Comparison of ENCODE assay signal across 22 mouse cellular contexts in the genomic region with DNA sequence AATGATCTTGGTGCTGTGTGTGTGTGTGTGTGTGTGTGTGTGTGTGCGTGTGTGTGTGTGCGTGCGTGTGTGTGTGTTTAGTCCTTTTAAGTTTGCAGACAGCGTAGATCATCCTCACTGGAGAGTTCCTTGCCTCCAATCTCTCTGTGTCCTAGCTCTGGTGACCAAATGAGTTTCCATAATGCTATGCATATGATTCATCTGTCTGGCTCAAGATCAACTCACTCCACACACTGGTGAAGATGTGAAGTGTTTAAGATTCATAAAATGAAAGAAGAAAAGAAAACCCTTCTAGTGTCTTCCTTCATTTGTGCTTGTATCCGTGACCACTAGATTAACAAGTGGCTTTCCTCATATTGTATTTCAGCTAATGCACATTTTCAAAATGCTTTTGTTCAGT.
"Had no signal": no experiment of that assay in that cellular context is flagged by ENCODE, and none has a peak within 500 bp of the region (broad histone marks: within the 10 kb centered on the region; RNA-seq: fewer than 3 reads in every experiment).

No protein-coding gene starts in this region.

- ATAC-seq: hindbrain, embryonic 16.5 days; inflammation-experienced regulatory T-cells, adult 6 months; intestine, embryonic 15.5 days; intestine, postnatal 0 days; liver, embryonic 12.5 days had no signal

- H3K36me3 ChIP-seq: heart, embryonic 10.5 days; heart, embryonic 12.5 days; hindbrain, embryonic 10.5 days; hindbrain, embryonic 12.5 days; intestine, embryonic 15.5 days; limb, embryonic 13.5 days; limb, embryonic 15.5 days; liver, embryonic 12.5 days had no signal

- DNase-seq: gastrocnemius, postnatal 14 days; gastrocnemius, postnatal 36 days; heart, adult 18-20 months; heart, postnatal 10 days; heart, postnatal 4 days; kidney, adult 18-20 months; kidney, postnatal 14 days; layer of hippocampus, adult 9-11 months; layer of hippocampus, postnatal 36 days had no signal

- H3K27me3 ChIP-seq: heart, embryonic 12.5 days; hindbrain, embryonic 12.5 days; intestine, embryonic 15.5 days; limb, embryonic 13.5 days; limb, embryonic 15.5 days; liver, embryonic 12.5 days had no signal

- H3K4me1 ChIP-seq: heart, embryonic 10.5 days; heart, embryonic 12.5 days; hindbrain, embryonic 10.5 days; hindbrain, embryonic 12.5 days; intestine, embryonic 15.5 days; limb, embryonic 13.5 days; limb, embryonic 15.5 days; liver, embryonic 12.5 days had no signal

- H3K9me3 ChIP-seq: heart, embryonic 10.5 days; heart, embryonic 12.5 days; hindbrain, embryonic 10.5 days; hindbrain, embryonic 12.5 days; intestine, embryonic 15.5 days; limb, embryonic 13.5 days; limb, embryonic 15.5 days; liver, embryonic 12.5 days had no signal

- H3K4me3 ChIP-seq: heart, embryonic 10.5 days; heart, embryonic 12.5 days; hindbrain, embryonic 10.5 days; hindbrain, embryonic 12.5 days; intestine, embryonic 15.5 days; limb, embryonic 13.5 days; limb, embryonic 15.5 days; liver, embryonic 12.5 days had no signal

- H3K27ac ChIP-seq: heart, embryonic 10.5 days; hindbrain, embryonic 10.5 days; hindbrain, embryonic 12.5 days; hindbrain, embryonic 14.5 days; intestine, embryonic 15.5 days; limb, embryonic 13.5 days; limb, embryonic 15.5 days; liver, embryonic 12.5 days; liver, embryonic 14.5 days had no signal
